Mouse (Mus musculus) spleen, embryonic (tissue): Measurements from ENCODE around the gene Vamp1.

ENCODE experiments used
- CTCF ChIA-PET: fragments of 350-600 bp; sonication (Branson Sonifier 250); formaldehyde crosslinking; loops from one replicate; lab custom pipeline; 2022; lab: Charles Lee

Gene Vamp1

GRCm38 (mm10) chr6:125238396-125238795 is 23.0 kb downstream of the Vamp1 start:
- CTCF ChIA-PET: interaction anchor here (0.7 kb wide), 1 partner anchor 65 kb away, joined by 9 read pairs; no protein-coding TSS in a partner anchor

- CTCF ChIA-PET: no interaction called here
These were observed 24.2 kb downstream of the Vamp1 start for GRCm38 (mm10) chr6:125239547-125239946.

DNA sequence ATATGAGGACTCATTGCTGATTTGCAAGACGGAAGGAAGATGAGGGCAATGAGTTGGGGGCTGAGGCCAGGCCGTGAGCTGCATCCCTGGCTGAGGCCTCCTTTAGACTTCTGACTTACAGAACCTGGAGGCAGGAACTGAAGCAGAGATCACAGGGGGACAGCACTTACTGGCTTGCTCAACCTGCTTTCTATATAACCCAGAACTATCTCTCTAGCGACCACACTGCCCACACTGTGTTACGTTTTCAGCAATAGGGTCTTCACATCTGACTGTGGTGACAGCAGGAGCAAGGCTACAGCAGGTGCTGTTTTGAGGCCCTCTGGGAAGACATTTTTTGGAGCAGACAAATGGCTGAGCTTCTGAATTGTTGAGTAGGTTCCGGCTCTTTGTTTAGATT is 25.3 kb downstream of the Vamp1 start:
- CTCF ChIA-PET: no interaction called here

DNA sequence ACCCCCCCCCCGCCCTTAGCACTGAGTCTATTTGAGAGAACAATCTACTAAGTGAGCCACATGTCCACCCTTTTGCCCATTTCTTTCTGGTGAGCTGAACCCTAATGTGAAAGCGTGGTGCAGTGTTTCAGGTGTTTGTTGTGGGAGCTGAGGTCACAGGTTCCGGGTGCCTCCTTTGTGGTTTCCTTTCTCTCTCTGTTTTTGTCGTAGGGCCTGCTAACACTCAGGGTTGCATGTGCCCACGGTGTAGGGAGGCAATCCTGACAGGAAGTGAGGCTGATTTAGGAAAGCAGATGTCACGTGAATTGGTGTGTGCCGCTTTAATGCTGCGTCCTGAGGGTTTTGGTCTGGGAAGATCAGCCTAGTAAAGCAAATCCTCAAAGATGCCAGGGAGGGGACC is 26.2 kb downstream of the Vamp1 start:
- CTCF ChIA-PET: no interaction called here

DNA sequence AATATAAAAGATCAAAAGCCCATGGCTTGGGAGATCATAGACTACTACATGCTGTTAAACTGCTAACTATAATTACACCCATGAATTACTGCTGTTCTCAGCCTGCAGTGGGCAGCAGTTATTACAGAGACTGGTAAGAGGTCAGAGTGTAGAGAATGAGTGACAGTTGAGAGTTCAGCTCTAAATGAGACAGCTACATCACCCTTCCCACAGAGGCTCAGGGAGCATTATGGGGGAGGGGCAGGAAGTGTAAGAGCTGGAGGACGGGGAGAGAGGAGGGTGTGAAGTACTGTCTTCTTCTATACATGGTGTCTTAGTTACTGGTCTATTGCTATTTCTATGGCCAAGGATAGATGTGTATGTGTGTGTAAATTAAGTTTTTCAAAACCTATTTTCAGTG is 29.2 kb downstream of the Vamp1 start:
- CTCF ChIA-PET: no interaction called here

DNA sequence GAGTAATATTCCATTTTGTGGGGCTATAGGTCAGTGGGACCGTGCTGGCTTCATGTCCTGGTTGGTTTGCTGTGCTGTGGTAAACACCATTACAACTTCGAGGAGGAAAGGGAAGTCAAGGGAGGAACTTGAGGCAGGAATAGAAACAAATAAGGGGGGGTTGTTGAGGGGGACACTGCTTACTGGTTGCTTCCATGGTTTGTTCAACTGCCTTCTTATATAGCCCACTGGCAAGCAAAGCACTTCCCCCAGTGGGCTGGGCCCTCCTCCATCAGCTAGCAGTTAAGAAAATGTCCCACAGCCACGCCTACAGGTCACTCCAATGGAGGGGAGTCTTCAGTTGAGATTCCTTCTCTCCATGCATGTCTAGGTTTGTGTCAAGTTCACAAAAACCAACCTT is 36.9 kb downstream of the Vamp1 start:
- CTCF ChIA-PET: interaction anchor here (0.7 kb wide), 1 partner anchor 14 kb away, joined by 4 read pairs; no protein-coding TSS in a partner anchor

DNA sequence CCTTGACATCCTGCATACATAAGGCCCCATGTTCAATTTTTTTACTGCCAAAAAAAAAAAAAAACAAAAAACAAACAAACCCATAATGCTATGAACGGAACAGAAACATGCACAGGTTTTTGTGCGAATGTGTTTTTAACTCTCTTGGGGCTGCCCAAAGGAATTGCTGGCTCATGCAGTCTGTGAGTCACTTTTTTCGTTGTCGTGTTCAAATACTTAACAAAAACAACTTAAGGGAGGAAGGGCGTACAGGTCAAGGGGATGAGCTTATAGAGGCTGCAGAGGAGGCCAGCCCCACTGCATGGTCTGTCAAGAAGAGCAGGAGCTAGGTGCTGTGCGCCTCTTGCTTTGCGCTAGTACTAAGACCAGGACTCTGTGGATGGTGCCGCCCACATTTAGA is 37.4 kb downstream of the Vamp1 start:
- CTCF ChIA-PET: interaction anchor here (0.7 kb wide), 1 partner anchor 14 kb away, joined by 4 read pairs; no protein-coding TSS in a partner anchor

DNA sequence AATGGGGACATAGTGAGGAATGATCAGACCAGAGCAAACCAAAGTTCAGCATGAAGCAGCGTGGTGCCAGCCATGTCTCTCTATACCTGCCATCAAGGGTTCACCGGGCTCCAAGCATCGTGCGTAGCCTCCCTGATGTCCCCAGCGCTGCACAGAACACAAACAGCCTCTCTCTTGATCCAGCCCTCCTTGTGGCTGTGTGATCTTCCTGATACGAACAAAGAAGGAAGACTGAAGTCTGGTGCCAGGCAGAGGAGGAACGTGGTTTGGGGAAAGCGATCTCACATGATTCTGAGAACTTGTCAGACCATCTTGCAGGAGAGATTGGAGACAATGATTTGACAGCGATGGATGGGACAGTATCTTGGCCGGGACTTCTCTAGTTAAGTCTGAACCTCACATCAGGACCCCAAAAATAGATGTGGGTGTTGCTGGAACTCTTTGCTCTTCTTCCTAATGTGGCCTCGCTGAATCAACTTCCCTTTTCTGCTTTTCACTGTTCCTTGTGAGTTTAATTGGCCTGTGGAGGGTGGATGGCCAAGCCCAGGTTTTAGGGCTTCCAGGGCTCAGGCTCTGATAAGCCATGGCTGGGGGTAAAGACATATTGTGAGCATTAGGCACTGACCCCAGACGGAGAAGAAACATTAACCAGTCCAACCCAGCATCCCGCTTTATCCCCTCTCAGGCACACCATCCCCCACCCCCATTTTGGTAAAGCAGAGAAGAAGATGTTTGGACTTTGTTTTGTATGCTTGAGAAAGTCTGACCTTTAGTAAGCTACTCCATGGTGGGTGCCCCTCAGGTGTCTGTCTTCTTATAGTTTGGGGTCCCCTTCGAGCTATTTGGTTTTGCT is 38.7 kb downstream of the Vamp1 start:
- CTCF ChIA-PET: interaction anchor here (0.8 to 0.9 kb wide), 3 partner anchors 11 to 18 kb away, joined by 3 to 4 read pairs (median 3); no protein-coding TSS in a partner anchor

GRCm38 (mm10) chr6:125255516-125256044 is 40.2 kb downstream of the Vamp1 start:
- CTCF ChIA-PET: no interaction called here

DNA sequence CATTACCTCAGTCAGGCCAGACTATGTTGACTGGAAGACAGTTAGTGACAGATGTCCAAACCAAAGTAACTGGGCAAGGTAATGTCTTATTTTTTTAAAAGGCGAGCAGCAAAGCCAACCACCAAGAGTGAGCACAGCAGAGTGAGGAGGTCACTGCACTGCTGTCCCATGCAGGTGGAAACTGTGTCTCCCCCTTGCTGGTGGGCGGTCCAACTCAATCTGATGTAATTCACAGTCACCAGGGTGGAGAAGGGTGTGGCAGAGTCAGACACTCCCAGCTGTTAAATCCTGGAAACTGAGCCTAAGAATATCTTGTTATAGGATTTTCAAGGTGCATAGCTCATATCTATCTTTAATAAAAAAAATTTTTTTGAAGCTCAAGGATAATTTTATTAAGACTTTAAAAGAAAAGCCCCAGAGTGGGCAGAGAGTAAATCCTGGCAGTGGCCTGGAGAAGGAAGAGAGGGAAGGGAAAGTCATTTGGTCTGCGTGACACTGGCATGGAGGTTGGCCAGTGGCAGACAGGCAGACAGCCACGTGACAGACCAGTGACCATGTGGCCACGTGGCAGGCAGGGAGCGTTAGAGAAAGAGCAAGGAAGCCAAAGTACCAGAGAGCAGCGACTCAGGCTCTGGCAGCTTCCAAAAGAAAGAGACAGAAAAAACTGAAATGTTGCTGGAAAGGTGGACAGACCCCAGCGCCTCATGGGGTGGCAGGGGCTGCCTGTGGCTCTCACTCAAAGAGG is 41.0 kb downstream of the Vamp1 start:
- CTCF ChIA-PET: no interaction called here

- CTCF ChIA-PET: interaction anchor here (0.5 kb wide), 1 partner anchor 154 kb away, joined by 3 read pairs; no protein-coding TSS in a partner anchor
These were observed 44.7 kb downstream of the Vamp1 start for GRCm38 (mm10) chr6:125260006-125260555.

DNA sequence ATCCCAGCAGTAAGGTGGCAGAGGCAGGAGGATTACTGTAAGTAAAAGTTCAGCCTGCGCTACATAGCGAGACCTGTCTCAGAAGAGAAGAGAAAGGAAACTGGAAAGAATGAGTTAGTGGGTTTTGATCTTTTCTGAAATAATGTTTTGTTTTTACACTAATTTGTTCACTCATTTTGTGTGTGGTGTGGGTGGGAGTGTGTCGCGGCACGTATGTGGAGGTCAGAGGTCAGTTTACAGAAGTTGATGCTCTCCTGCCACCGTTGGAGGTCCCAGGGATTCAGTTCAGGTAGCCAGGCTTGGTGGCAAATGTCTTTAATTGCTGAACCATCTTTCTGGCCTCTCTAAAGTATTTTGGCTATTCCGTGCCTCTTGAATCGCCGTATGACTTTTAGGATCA is 48.9 kb downstream of the Vamp1 start:
- CTCF ChIA-PET: no interaction called here

DNA sequence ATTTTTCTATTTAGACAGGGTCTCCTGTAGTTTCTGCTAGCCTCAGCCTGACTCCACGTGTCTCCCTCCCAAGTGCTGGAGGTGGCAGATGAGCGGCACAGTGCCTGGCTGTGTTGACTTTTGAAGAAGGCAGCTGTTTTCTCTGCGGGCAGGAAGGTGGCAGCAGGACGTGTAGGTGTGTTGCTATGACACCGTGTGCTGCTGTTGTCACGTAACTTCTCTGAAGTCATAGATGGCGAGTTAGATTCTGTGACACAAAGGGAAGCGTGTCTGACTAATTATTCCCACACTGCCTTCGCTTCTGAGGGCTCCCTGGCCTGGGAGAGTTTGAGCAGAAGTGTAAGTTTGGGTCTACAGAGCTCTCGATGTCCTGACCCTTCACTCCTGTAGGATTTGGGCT is 49.9 kb downstream of the Vamp1 start:
- CTCF ChIA-PET: interaction anchor here (0.6 to 1.6 kb wide), 2 partner anchors 11 to 20 kb away, joined by 3 to 4 read pairs; no protein-coding TSS in a partner anchor

GRCm38 (mm10) chr6:125266091-125266490 is 50.7 kb downstream of the Vamp1 start:
- CTCF ChIA-PET: interaction anchor here (0.5 to 1.6 kb wide), 3 partner anchors 12 to 114 kb away, joined by 3 to 4 read pairs (median 3); no protein-coding TSS in a partner anchor

- CTCF ChIA-PET: interaction anchor here (0.5 to 0.6 kb wide), 2 partner anchors 14 to 115 kb away, joined by 3 to 4 read pairs; no protein-coding TSS in a partner anchor
These were observed 51.2 kb downstream of the Vamp1 start for GRCm38 (mm10) chr6:125266600-125266999.

DNA sequence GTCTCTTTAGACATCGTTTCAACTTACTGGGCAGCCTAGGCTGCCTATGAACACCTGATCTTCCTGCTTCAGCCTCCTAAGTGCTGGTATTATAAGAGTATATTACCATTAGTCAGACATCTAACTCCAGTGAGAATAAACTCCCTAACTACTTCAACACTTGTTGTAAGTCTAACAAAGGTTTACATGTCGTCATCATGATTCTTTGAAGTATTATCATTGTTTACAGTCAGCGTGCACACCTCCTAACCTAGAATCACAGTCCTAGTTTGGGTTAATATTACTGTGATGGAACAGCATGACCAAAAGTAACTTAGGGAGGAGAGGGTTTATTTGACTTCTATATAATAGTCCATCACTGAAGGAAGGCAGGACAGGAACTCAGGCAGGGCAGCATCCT is 52.1 kb downstream of the Vamp1 start:
- CTCF ChIA-PET: no interaction called here

DNA sequence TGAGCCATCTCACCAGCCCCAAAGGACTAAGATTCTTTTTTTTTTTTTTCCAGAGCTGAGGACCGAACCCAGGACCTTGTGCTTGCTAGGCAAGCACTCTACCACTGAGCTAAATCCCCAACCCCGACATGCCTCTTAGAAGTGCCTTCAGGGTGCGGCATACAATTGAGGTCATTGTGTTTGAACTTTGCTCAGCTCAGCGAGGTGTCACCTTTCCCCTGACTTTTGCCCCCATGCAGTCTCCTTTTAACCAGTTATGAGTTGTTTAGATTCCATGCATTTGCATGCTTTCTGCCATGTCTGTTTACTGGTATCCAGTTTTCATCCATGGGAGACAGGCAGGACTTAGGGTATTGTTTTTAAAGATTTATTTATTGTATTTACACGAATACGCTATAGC is 53.4 kb downstream of the Vamp1 start:
- CTCF ChIA-PET: interaction anchor here (0.7 kb wide), 1 partner anchor 1304 kb away, joined by 3 read pairs; no protein-coding TSS in a partner anchor

DNA sequence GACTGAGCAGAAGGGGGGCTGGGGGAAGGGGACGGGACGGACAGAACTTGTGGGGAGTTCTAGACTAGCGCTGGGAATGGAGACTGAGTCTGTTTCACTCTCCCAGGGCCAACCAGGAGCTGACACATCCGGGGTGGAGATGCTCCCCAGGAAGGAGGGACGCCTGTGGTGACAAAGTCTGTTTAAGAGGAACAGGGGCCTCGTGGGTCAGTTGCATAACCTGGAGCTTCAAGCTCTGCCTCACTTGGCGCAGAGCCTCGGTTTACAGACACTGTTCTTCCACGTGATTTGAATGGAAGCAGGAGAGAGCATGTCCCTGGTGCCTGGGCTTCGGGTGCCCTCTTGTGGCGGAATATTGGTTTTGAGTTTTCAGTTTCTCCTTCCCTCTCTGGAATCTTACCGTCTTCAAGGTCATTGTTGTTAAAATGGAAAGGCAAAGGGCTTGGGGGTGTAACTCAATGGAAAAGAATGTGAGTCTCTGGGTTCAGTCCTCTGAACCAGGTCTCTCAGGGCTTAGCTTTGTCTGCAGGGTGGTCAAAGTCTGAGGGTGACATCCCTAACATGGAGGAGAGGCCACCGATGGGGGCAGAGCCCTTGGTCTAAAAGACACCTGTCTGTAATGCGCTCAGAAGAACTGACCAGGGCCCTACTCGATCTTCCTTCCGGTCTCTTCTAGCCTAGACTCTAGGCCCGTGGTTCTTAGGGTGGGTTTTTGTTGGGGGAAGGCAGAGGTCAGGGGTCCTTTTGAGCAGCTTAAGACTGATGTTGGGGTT is 56.3 kb downstream of the Vamp1 start:
- CTCF ChIA-PET: interaction anchor here (0.6 to 2.3 kb wide), 7 partner anchors 17 to 112 kb away, joined by 3 to 13 read pairs (median 3); no protein-coding TSS in a partner anchor

- CTCF ChIA-PET: interaction anchor here (0.8 to 2.3 kb wide), 6 partner anchors 18 to 112 kb away, joined by 3 to 13 read pairs (median 4); no protein-coding TSS in a partner anchor
These were observed 57.0 kb downstream of the Vamp1 start for GRCm38 (mm10) chr6:125272228-125272785.
